Mouse (Mus musculus): ENCODE measurements around the gene Fgfr2.
A peak's percentile ranks its signal among the peaks of the same experiment; 100 is the strongest.
"Not testable (repeated sequence)": the region's sequence is repeated elsewhere in the genome, so short reads cannot be mapped to it uniquely, and the experiment has no call there.

Gene Fgfr2

GRCm38 (mm10) chr7:132572738-132573137 lies 550.4 kb downstream of the Fgfr2 start:
- peak; percentile 24 for DNase-seq (ENCODE audit: low read depth)

- peak; percentile 67 for DNase-seq (ENCODE audit: low read depth)
Measured at GRCm38 (mm10) chr7:132571481-132571880, 551.7 kb downstream of the Fgfr2 start.

GRCm38 (mm10) chr7:132570071-132570470 lies 553.1 kb downstream of the Fgfr2 start:
- DNase-seq (ENCODE audit: low read depth): peak; percentile 18

- DNase-seq (ENCODE audit: low read depth): no peak
Measured at GRCm38 (mm10) chr7:132568817-132569216, 554.3 kb downstream of the Fgfr2 start.

- DNase-seq (ENCODE audit: low read depth): no peak
Measured at GRCm38 (mm10) chr7:132565831-132566230, 557.3 kb downstream of the Fgfr2 start.

- DNase-seq (ENCODE audit: low read depth): no peak
Measured at GRCm38 (mm10) chr7:132559138-132559766, 563.9 kb downstream of the Fgfr2 start.

GRCm38 (mm10) chr7:132558141-132558736 lies 564.9 kb downstream of the Fgfr2 start:
- DNase-seq (ENCODE audit: low read depth): no peak

GRCm38 (mm10) chr7:132556575-132556974 lies 566.6 kb downstream of the Fgfr2 start:
- DNase-seq (ENCODE audit: low read depth): no peak

- DNase-seq (ENCODE audit: low read depth): no peak
Measured at GRCm38 (mm10) chr7:132555911-132556310, 567.2 kb downstream of the Fgfr2 start.

GRCm38 (mm10) chr7:132554091-132554490 lies 569.1 kb downstream of the Fgfr2 start:
- DNase-seq (ENCODE audit: low read depth): no peak

- peak; percentile 97 for DNase-seq (ENCODE audit: low read depth)
Measured at GRCm38 (mm10) chr7:132551351-132552126, 571.6 kb downstream of the Fgfr2 start.

GRCm38 (mm10) chr7:132547126-132547525 lies 576.0 kb downstream of the Fgfr2 start:
- DNase-seq (ENCODE audit: low read depth): no peak

- DNase-seq (ENCODE audit: low read depth): no peak
Measured at GRCm38 (mm10) chr7:132542427-132542826, 580.7 kb downstream of the Fgfr2 start.

- DNase-seq (ENCODE audit: low read depth): no peak
Measured at GRCm38 (mm10) chr7:132541566-132541965, 581.6 kb downstream of the Fgfr2 start.

GRCm38 (mm10) chr7:132540597-132540996 lies 582.6 kb downstream of the Fgfr2 start:
- no peak for DNase-seq (ENCODE audit: low read depth)

- DNase-seq (ENCODE audit: low read depth): no peak
Measured at GRCm38 (mm10) chr7:132529206-132529605, 593.9 kb downstream of the Fgfr2 start.

- DNase-seq (ENCODE audit: low read depth): peak; percentile 36
Measured at GRCm38 (mm10) chr7:132513419-132513982, 609.6 kb downstream of the Fgfr2 start.

- DNase-seq (ENCODE audit: low read depth): no peak
Measured at GRCm38 (mm10) chr7:132509110-132509509, 614.0 kb downstream of the Fgfr2 start.

GRCm38 (mm10) chr7:132507361-132507760 lies 615.8 kb downstream of the Fgfr2 start:
- DNase-seq (ENCODE audit: low read depth): peak; percentile 14

- DNase-seq (ENCODE audit: low read depth): no peak
Measured at GRCm38 (mm10) chr7:132506226-132506625, 616.9 kb downstream of the Fgfr2 start.

- DNase-seq (ENCODE audit: low read depth): not testable (repeated sequence)
Measured at GRCm38 (mm10) chr7:132502445-132502844, 620.7 kb downstream of the Fgfr2 start.

GRCm38 (mm10) chr7:132497142-132497541 lies 626.0 kb downstream of the Fgfr2 start:
- DNase-seq (ENCODE audit: low read depth): no peak

GRCm38 (mm10) chr7:132494263-132494662 lies 628.9 kb downstream of the Fgfr2 start:
- no peak for DNase-seq (ENCODE audit: low read depth)

Data from NIH3T3 (cell line).